Mouse (Mus musculus): ENCODE measurements around the gene Rbm45. TPM values are rescaled to one million over a fixed set of nuclear protein-coding genes. Genes with fewer than 3 reads are reported as not detected.

Rbm45 gene
- polyA plus RNA-seq, 1 experiment from 2014 or later: 14.1 TPM

Other genes with a start within 250 kb of the Rbm45 start
- 0.48 and 0.86 TPM in 2 replicates for gene Pde11a, start 31.2 kb upstream of the Rbm45 start, polyA plus RNA-seq (2016; fragmentation: Nextera tagmentation; extraction: Ambion mirVana)
- not detected in 2 replicates for gene Cyct, start 9.5 kb upstream of the Rbm45 start, polyA plus RNA-seq (2016; fragmentation: Nextera tagmentation; extraction: Ambion mirVana)
- gene Osbpl6, start 36.5 kb downstream of the Rbm45 start, polyA plus RNA-seq (2016; fragmentation: Nextera tagmentation; extraction: Ambion mirVana): 26.4 and 33.1 TPM in 2 replicates

Measured in neural tube, embryonic 12.5 days (tissue).